Mouse (Mus musculus): ENCODE results near the gene Dpf1.

Gene Dpf1

DNA sequence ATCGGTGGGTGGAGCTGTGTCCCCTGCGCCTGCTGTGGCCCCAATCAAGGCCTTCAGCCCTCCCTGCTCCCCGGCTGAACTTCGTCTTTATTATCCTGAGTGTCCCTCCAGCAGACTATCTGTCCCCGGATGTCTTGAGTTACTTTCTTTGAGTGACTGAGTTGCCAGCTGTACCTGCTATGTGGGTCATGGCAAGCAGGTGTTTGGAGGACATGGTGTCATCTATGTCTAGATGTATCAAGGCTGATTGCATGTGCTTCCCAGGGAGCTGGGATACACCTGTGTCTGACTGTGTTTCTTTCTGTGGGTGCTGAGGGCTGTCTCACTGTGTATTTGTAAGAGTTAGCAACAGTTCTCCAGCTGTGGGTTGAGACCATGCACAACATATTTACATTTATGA lies 6.0 kb downstream of the Dpf1 start:
- DNase-seq (ENCODE audit: low spot score), result no peak

GRCm38 (mm10) chr7:29313051-29313450 lies 9.3 kb downstream of the Dpf1 start:
- no peak for DNase-seq (ENCODE audit: low spot score)

GRCm38 (mm10) chr7:29313572-29314261 lies 10.0 kb downstream of the Dpf1 start:
- DNase-seq (ENCODE audit: low spot score), result no peak

DNA sequence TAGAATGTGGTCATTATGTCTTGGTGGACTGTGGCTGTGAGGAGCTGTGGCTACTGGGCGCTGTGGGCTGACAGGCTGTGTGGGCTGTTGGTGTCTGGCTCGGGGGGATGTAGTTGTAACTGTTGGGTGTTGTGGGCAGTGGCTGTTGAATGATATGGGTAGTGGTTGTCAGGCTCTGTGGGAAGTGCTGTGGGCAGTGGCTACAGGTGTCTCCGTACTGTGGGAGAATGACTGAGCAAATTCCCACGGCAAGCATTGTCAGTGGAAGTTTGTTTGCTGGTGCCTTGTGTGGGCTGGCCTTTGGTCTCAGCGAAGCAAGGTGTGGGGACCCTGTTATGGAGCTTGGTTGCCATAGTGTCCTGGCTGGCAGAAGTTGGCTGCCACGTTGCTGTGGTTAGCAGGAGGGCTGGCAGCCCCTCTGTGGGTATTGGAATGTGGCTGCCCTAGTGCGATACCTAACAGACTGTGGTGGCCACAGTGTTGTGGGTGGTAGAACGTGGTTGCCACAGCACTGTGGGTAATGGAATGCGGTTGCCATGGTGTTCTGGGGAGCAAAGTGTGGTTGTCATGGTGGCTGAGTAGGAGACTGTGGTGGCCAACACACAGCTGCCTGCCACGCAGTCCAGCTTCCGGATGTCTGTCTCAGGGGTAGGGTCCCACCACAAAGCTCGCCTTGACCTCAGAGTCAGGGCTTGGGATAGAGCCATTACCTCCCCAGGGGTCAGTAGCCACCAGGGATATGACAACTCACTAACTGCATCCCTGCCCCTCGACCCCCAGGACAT lies 11.3 kb downstream of the Dpf1 start:
- no peak for DNase-seq (ENCODE audit: low spot score)

- no peak for DNase-seq (ENCODE audit: low spot score)
Observed at GRCm38 (mm10) chr7:29316137-29316734, 12.5 kb downstream of the Dpf1 start.

DNA sequence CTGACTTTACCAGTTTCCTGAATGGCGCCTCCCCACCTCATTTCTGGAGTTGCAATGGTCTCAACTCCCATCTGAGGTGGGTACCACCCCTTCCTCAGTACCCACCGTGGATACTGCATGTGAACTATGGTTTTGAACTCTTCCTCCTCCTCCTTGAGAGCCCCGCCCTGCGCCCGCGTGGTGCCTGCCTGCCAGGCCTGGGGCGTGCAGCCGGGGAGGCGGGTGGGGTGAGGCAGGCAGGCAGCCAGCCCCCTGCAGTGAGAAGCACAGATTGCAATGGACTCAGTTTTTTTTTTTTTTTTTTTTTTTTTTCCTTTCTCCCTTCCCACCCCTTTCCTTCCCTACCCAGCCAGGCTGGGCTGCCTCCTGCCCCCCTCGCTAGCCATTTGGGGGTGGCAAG lies 13.2 kb downstream of the Dpf1 start:
- no peak for DNase-seq (ENCODE audit: low spot score)

GRCm38 (mm10) chr7:29317558-29317957 lies 13.8 kb downstream of the Dpf1 start:
- no peak for DNase-seq (ENCODE audit: low spot score)

DNA sequence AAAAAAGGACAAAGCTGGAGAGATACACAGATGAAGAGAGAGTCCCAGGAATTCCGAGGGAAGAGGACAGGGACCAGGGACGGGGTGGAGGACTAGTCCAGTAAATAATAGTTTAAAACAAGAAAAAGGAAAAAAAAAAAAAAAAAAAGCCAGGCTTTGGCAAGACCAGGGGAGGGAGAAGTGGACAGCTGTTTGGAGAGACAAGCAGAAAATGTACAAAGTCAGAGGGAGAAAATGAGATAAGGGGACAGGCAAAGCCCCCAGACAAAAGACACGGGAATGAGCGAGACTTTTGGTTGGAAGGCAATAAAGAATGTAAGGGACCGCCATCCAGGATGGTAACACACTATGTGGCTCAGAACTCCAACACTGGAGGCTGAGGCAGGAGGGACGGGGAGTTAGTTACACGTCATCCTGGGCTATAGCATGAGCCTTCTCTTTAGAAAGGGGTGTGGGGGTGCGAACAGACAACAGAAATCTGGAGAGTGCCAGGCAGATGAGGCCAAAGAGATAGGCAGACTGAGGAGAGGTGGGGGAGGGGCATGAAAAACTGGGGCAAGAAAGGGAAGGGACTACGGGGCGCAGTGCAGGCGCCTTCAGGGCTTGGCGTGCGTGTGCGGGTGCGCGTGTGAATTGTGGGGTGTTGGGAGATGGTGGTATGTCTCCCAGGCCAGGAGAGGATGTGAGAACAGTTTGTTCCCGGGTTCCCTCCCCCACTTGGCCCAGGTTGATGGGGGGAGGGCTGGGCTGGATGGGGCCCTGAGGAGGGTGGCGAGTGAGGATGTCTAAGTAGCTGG lies 14.6 kb downstream of the Dpf1 start:
- DNase-seq (ENCODE audit: low spot score), result peak; percentile 36

GRCm38 (mm10) chr7:29319337-29320307 lies 15.9 kb downstream of the Dpf1 start:
- no peak for DNase-seq (ENCODE audit: low spot score)

GRCm38 (mm10) chr7:29327087-29327486 lies 23.3 kb downstream of the Dpf1 start:
- DNase-seq (ENCODE audit: low spot score), result no peak

DNA sequence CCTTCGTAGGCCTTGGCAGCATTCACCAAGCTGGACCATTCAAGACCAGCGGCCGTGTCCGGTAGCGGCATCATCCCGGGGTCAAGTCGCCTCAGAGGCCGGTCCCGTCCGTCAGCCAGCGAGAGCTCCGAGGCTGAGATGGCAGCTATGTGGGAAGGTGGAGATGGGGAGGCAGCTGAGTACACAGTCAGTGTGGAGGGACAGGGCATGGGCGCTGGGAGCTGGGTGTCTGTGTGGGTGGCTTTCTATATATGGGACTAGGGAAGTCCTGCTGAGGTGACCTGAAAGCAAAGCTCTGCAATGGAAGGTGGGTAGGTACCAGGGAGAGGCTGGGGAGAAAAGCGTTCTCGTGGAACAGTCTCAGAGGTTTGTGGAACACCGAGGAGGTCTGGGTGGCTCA lies 25.2 kb downstream of the Dpf1 start:
- DNase-seq (ENCODE audit: low spot score), result no peak

DNA sequence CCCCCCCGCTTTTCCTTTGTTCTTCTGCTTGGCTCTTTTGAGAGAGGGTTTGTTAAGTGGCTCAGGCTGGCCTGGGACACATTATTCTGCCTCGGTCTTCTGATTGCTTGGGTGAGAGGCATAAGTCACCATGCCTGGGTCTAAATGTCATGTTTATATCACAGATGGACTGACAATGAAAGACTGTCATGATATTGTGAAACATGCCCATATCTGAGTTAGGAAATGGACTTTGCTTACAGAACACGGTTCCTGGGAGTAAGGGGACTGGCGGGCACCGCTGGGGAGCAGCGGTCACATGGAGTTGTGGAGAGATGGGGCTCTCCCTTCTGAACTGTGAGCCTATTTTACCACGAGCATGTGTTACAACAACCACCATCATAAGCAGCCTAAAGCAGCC lies 30.4 kb downstream of the Dpf1 start:
- no peak for DNase-seq (ENCODE audit: low spot score)

DNA sequence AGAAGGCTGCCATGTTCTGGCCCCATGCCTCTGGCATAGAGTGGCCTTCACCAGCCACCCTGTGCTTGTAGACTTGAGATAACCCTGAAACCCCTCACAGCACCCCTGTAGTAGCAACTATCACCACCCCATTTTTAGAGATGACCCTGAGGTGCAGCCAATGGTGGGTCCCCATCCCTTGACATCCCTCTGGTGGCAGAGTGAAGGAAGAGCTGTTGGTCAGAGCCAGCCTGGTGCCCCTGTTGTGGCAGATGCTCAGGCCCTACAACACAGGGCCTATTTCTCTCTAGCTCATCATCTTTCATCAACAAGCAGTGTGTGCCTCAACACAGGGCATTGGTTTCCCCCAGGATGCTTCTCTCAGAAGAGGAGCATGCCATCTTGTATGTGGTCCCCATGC lies 31.5 kb downstream of the Dpf1 start:
- DNase-seq (ENCODE audit: low spot score), result no peak

GRCm38 (mm10) chr7:29335841-29336671 lies 32.3 kb downstream of the Dpf1 start:
- no peak for DNase-seq (ENCODE audit: low spot score)

DNA sequence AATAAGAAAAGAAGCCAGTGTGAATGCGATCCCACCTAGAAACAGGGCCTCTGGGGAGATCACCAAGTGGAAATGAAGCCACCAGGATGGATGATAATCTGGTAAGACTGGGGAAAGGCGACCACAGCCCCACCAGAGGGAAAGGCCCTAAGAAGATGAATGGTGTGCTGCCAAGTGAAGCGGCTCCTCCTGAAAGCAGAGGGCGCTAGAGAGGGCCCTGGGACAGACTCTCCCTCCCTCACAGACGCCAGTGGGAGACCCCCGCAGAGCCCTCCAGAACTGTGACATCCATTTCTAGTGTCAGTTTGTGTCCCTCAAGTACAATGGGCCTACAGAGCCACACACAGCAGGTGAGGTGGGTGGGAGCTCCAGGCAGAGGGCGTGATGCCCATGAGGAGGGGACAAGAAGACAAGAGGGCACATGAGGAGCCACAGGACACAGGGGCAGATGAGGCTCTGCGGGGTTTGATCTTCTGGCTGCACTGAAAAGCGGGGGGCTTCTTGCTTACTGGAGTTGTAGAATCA lies 33.1 kb downstream of the Dpf1 start:
- DNase-seq (ENCODE audit: low spot score), result no peak

GRCm38 (mm10) chr7:29337766-29338165 lies 34.0 kb downstream of the Dpf1 start:
- DNase-seq (ENCODE audit: low spot score), result no peak

DNA sequence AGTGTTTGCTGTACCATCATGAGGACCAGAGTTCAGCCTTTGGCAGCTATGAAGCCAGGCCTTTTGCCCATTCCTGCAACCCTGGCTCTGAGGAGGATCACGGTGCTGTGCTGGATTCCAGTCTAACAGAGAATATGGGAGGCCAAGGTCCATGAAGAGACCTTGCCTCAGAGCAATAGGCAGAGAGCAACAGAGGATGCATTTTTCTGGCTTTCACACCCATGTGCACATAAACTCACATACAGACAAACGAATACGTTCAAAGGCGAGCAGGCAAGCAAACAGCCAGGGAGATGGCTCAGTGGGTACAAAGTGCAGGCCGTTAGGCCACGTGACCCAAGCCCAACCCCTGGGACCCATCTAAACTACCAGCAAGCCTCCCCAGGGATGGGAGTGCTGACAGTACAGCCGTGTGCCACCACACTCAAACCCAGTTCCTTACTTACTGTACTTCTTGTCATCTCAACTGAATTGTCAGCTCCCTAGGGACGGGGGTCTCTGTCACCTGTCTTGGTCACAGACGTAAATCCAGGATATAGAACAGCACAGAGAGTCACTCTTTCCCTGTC lies 34.7 kb downstream of the Dpf1 start:
- DNase-seq (ENCODE audit: low spot score), result no peak

DNA sequence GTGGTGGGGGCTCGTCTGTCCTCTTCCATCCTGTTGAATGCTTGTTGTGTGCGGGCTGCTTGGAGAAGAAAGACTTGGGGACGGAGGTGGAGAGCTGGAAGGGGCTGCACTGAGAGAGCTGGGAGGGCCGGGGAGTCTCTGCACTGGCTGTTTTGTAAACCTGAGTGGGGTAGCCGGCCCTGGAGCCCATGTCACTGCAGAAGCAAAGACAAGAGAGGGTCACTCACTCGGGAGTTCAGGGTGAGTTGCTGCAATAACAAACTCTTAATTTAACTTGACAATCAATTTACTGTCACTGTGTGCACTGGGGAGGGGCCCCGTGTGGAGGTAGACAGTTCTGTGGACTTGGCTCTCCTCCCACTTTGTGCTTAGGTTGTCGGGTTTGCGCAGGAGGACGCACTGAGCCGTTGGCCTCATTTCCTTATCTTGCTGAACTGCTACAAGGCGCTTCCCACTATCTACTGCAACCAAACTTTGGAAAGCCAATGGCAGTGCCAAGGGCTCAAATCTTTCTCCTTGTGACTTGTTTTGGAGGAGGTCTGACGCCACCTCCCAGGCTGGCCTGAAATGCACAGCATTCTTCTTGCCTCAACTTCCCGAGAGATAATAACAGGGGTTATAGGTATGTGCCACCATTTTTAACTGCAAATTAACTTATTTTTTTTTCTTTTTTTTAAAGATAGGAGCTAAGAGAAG lies 35.4 kb downstream of the Dpf1 start:
- DNase-seq (ENCODE audit: low spot score), result no peak

DNA sequence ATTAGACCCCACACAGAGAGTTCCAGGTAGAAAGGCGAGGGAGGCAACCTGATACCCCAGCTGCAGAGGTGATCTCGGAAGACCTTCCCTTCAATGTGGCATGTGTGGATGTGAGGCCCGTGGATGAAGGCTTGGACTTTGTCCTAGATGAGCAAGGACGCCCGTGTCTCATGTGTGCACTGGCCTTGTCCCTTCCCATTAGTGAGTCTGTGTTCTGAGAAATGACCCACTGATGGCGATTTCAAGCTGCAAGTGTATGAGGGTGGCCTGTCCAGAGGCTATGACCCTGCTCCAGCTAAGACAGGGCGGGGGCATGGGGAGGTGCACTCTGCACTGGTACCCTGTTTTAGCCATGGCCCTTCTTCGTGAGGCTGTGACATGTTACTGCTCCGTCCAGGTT lies 36.5 kb downstream of the Dpf1 start:
- DNase-seq (ENCODE audit: low spot score), result no peak

All from lung, postnatal 25 days (tissue).